Mouse (Mus musculus) gastrocnemius, postnatal 10 days (tissue): ENCODE measurements around the gene Pou6f2. TPM values are rescaled to one million over a fixed set of nuclear protein-coding genes. Genes with fewer than 3 reads are reported as not detected.

Source experiments
- DNase-seq: peaks from one replicate; pipeline ENCODE4 v3.0.0; 2021; ENCODE audit warnings: mixed read lengths
- long read RNA-seq, 2 experiments: library from polyadenylated mRNA; stranded (forward); transcript quantifications; one replicate each; pipeline ENCODE4 v2.0.0; 2021
- total RNA-seq, 2 experiments: library from RNA; stranded (reverse); gene quantifications; 2 replicates each; pipeline ENCODE4 v1.2.3; 2021

The Pou6f2 gene
- total RNA-seq: not detected
- long read RNA-seq, experiment 1: 0 reads
- long read RNA-seq, experiment 2: 0 reads

DNA sequence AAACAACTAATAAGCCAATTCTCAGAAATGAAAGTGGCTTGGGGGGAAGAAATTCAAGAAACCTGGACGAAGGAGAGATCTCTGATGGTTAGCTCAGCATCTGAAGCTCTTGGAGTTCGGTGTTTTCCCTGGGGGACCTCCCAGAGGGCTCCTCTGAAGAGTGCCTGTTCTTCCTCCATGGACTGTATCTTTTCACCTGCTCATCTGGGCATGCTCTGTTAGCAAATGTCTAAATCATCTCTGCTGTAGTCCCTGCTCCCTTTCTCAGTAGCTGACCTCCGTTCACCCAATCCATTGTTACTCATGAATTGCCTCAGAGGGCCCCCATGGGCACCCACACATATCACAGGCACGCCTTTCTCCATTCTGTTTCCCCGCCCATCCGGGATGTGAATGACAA lies at the start of gene Pou6f2:
TSS of gene Pou6f2 (minus strand) at position 101 of the 400 bp plus-strand sequence.
- no peak for DNase-seq

DNA sequence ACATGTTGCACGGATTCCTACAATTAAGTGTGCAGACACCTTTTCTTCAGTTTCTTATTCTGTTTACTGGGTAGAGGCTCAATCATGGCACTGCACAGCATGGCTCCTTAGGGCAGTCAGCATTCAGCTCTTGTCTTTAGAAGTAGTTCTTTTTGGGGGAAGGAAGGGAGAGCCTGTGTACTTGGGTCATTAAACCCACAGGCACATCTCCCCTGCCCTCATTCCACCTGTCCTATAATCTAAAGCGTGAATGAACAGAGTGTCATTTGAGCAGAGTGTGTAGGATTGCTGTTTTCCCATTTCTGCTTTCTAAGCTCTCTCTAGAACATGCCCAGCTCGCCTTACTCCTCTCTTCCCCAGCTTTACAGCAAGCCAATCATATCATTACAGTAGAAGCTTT lies 42.4 kb upstream of the Pou6f2 start:
- DNase-seq: no peak

DNA sequence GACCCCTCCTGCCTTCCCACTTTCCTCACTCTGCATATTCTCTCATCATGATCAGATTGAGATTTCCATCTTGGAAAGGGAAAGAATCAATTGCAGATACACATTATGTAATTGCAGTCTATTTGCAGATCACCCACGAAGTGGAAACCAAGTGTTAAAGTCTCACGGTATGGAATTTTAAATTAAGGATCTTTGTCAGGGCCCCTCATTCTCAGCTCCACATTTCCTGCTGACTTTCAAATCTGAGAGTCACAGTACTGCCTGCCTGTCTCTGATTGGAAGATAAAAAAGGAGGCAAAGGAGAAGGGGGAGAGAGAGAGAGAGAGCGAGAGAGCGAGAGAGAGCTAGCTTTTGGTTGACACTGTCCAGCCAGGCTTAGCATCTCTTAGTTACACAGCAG lies 9.8 kb downstream of the Pou6f2 start:
- no peak for DNase-seq

DNA sequence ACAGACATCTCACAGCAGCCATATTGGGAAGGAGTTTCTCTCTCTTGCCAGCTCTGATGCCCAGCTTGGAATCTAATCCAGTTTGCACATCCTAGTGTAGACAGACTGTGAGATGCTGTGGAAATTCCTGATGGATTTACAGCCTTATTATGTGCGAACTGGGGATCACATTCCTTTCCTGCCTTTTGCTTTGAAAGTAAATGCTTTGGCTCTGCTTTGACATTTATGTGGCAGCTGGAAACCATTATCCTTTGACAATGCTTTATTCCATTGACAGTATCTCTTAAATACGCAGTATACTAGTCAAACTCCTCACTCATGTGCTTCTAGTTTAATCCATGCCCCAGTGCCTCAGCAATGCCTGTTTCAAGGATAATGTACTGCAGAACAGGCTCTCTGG lies 34.1 kb downstream of the Pou6f2 start:
- DNase-seq: no peak

DNA sequence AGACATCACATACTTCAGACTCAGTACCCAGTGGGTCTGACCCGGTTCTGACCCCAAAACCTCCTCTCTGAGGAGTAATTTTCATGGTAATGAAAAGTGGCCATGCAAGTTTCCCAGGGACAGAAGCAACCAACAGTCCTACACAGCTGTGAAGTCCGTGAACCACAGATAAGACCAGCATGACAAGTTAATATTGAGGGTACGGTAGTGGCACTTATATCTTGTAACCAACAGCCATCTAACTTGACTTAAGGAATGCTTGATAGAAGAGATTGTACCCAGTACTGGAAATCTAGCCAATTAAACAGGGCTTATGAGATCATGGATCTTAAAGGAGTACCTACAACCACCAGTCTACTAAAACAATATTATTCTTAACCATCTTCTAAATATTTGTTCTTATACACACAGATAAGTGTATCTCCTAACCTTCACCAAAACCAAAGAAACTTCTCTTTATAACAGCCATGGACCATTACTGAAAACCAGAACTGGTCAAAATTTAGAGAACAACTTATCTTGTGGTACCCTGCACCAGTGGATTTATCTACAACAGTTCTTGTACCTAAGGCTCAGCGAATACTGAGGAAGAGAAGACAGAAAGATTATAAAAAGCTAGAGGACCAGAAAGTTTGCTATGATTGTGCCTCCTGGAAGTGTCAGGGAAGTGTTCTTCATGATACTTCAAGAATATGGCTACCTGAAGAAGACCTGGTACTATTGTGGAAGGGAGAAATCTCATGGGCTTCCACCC lies 52.7 kb downstream of the Pou6f2 start:
- no peak for DNase-seq

DNA sequence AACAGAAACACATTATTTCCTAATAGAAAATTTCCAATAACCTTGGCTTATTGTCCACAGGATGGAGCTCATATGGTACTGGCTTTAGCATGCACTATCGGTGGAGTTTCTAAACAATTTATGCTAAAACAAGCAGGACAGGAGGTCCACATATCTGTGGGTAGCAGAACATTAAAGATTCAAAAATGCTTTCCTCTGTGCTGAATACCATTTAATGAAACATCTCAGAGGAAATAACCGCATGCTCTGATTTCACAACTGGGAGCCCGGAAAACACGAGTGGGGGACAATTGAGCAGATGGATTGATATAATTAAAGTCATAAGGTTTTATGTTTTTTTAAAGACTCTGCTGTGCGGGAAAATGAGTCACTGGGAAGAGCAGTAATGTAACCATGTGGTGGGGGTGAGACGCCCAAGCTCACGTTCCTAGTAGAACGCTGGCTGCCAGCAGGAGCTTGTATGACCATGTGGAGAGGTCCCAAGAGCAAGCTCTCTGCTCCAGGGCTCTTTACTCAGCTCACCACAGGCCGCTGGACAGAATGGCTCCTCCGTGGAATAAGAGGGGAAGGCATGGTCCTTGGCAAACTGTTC lies 58.5 kb downstream of the Pou6f2 start:
- DNase-seq: no peak

DNA sequence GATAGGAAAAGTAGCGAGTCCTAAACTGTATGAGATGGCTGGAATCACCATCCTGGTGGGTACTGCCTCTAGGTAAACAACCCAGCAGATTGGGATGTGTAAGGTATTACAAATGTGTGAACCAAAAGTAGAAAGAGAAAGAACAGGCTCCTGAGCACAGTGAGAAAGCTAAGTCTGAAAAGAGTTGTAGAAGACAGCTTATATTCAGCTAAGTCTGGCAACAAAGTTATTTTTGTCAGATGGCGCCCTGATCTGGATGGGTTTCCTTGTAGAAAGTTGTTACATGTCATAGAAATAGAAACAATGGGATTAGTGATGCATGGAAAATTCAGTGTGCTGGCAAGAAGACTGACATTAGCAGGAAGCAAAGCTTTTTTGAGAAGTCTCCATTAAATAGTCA lies 59.5 kb downstream of the Pou6f2 start:
- no peak for DNase-seq

DNA sequence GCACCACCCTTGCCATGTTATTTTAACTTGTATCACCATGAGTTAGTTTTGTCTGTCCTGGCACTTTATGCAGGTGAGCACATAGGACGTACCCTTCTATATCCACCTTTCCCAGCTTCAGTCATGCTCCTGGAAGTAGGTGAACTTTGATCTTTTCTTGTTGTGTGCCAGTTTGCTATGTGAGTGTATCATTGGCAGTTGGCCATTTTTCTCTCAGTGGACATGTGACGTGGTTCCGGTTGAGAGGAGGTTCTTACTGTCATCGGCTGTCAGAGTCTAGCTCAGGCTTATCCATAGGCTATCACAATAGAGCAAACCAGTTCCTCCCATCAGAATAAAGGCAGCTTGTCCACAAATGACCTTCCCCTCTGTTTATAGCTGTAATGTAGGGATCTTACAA lies 63.5 kb downstream of the Pou6f2 start:
- no peak for DNase-seq

DNA sequence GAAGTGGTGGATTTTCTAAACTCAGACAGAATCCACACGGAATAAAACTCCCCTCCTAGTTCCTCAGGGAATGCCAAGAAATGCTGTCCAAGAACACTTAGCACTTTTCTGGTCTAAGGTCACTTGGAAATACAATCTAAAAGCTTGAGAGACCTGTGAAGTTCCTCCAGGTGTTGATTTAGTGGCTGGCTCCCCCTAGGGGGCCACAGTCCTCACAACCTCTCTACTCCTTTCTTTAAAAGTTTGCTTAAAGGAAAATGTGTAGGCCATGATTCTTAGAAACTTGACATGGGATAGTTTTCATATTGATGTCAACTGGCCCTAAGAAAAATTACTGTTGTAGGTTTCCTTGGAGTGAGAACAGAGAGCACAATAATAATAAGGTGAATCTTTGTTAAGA lies 64.9 kb downstream of the Pou6f2 start:
- no peak for DNase-seq

DNA sequence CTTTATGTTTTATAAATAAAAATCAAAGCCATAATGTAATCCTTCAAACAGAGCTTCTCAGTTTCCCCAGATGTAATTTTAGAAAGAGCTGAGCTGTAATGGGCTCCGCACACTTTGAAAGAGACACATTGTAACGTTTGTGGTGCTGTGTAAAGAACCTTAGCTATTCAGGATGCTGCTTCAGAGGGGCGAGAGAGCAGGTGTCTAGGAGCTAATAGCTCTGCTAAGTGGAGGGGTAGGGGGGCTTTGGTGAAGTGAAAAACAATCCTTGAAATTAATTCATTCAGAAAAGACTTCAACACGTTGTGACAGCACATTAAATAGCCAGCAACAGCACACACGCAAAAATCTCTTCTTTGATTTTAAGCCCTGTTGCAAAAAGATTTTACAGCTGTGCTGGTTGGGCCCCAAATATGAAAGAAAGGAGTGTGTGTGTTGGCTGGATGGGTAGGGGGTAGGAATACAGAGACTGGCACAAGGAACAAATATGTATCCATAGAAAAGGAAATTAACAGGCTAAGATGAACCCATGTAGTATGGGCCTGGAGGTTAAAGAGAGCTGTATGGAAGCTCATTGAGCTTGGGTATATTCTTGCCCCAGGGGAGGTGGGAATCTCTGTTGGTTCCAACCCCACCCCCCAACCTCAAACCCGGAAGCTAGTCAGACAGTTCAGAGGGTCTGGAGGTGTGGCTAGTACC lies 73.4 kb downstream of the Pou6f2 start:
- no peak for DNase-seq

DNA sequence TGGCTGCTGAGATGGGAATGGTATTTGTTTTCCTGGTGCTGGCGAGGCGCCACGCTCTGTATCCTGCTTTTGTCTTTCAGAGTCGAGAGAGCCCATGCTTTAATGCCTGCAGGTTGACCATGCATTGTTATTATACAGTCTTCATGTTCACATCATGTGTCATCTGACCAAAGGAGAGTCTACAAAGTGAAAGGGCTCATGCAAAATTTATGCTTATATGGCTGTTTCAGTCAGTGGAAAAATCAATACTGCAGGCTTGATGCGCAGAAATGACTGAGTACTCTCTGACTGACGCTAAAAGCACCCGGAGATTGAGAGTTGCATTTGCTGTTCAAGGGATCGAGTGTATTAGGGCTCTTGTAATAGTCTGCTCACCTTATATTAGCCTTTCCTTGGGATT lies 74.1 kb downstream of the Pou6f2 start:
- no peak for DNase-seq

DNA sequence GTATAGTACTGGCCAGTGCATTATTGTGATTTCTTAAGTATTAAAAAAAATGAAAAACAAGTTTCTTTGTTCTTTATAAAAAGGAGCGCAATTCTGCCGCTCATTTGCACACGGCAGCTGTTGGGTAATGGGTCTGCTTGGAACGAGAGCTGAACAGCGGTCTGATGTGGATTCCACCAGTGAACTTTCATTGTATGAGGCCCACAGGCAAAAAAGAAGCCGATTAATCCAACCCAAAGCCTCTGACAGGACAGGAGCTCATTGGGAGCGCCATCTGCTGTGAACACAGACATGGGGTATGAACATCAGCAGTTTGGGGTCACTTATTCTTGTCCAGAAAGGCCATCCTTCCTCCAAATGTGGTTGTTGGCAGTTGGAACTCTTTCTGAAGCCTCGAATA lies 84.9 kb downstream of the Pou6f2 start:
- DNase-seq: no peak

DNA sequence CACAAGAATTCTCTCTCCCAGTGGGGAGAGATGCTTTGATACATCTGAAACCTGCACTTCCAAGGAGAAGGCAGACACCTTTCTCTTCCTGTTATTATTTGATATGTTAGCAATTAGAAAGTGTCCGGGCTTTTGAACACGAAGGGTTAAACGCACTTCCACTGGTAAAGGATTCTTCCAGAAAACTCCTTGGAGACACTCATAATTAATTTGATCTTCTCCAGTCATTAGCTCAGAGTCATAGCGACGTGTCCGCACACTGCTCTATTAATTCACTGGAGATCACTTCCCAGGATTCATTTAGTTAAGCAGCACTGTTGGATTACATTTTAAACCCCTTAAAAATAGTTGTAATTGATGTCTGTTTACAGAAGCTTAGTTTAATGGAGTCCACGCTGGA lies 88.5 kb downstream of the Pou6f2 start:
- no peak for DNase-seq

DNA sequence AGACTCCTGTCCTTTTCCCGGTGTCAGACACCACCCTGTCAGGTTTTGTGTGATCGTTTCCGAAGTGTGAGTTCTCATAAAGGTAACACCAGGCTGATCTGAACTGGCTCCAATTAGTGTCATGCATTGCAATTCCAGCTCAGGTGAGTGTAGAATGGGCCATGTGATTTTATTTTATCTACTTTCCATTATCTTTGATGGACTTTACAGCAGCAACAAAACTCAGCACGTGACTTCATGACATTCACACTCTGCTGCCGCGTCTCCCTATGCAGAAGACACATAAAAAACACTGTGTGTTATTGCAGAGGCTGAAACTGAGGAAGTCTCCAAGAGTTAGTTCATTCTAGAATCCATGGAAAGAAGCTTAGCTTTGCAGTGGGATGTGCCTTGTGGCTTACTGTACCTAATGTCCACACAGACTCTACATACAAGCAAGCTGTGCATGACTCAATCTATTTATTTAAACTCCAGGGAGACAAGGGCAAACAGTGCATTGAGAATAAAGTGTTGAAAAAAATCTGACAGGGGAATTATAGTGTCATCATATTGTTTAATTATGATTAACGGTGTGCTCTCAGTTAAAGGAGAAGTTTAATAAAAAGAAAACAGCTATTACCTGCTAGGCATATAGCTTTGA lies 90.9 kb downstream of the Pou6f2 start:
- DNase-seq: no peak

DNA sequence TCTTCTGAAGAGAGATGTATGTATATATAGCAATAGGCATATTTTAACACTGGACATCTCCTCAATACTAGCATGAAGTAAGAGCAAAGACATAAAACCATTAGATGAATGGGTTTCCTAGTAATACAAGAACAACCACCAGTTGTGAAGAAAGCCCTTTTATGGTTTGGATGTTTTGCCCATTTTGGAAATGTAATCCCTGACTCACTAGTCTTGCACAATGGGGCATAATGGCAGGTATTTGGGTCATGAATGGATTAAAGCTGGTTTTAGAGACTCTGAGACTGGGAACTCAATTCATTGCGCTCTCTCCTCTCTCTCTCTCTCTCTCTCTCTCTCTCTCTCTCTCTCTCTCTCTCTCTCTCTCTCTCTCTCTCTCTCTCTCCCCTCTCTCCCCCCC lies 97.5 kb downstream of the Pou6f2 start:
- no peak for DNase-seq

DNA sequence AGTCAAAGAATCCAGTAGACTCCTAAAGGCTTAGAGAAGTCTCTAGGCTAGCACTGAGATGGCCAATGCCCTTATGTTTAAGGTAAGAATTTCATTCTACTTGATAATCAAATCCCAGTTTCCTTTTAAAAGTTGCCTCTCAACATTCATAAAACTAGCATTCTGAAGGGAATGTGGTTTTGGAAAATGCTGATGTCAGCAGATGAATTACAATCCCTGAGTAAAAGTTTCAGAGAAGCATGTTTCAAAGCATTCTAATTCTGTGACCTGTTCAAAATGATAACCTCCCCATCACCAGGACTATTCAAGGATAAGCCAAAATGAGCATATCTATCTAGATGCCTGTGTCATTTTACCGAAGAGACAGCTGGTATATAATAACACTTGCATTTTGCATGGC lies 104.0 kb downstream of the Pou6f2 start:
- no peak for DNase-seq

DNA sequence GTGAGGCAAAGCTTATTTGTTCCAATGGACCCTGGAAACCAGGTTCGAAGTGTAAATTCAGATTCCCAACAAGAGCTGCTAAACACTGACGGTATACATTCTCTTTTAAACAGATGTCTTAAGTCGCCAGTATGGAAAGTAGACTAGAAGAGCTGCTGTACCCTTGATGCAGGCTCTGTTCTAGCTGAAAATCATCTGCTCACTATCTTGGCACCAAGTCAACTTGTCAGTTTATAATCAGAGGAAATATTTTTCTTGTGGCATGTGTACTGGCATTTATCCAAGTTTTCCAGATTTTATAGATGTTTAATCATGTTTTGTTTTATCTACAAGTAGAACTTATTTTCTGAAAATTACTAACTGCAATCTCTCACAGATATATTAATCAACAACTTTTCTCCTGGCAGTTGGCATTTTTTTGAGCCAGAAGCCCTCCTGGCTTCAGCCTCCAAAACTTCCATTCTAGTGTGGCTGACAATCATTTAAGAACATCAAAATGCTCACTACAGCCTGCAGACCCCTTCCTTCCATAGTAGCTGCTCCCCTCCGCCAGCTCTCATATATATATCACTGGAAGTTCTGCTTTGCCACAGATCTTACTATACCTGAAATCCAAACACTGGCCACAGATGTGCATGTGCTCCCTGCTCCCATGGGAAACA lies 107.1 kb downstream of the Pou6f2 start:
- DNase-seq: no peak

DNA sequence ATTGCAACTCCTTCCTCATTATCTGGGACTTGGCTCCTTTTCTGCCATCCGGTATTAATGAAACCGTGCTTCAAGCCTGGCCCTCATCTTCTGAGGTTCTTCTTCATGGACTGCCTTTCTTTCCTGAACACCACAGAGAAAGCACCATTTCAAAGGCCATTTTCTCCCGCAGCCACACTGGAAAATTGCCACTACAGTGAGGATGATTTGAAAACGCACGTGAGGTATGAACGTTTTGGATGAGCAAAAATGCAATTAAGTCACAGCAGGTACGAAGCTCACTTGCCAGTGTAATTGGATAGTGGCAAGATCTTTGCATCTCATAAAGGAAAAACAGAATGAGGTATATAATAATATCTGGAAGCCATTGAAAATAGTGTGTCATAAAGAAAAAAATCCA lies 110.0 kb downstream of the Pou6f2 start:
- no peak for DNase-seq

DNA sequence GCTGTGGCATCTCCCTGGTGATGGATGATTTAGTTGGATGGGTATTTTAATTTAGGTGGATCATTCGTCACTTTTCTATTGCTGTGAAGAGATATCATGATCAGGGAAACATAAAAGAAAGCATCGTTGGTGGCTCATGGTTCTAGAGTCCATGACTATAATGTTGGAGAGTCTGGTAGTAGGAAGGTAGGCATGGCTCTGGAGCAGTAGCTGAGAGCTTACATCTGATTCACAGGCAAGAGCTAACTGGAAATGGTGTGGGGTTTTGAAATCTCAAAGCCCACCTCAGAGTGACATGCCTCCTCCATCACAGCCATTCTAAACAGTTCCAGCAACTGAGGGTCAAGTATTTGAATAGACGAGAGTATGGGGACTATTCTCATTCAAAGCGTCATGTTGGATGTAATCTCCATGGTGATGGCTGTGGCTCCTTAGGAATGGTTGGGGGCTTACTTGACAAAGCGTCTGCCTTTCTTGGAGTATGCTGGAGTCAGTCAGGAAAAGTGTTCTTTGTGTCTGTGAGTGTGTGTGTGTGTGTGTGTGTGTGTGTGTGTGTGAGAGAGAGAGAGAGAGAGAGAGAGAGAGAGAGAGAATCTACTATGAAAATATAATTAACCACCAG lies 115.0 kb downstream of the Pou6f2 start:
- DNase-seq: no peak

DNA sequence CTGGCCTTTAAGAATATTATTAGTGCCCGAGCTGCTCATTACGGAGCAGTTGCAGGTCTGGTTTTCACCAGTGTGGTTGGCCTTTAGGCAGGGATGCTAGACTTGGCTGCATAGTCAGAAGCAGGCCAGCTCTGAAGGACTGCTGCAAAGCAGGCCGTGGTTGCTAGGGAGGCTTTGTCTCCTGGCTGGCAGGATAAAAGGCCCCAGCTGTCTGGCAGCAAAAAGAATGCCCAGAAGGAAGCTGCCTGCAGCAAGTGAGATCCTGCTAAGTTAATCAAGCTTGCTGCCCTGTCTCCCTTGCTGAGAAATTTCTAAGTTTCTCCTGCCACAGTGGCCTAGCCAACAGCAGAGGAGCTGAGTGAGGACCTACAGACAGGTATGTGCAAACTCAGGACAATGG lies 116.4 kb downstream of the Pou6f2 start:
- no peak for DNase-seq

DNA sequence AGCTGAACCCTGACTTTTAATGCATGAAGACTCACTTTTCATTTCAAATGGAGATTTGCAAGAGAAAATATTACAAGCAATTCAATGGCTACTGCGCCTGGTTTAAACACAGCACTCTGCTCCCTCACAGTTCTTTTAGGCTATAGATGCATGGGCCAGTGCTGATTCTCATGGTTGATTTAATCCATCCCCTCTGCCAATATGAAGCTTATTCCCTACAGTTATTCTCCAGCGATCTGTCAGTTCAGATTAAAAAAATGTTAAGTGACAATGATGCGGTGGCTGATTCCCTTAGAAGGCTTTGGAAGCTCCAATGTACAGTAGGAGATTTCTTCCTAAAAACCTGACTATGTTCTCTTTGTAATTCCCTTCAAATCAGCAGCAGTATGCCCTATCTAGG lies 144.4 kb downstream of the Pou6f2 start:
- DNase-seq: no peak

DNA sequence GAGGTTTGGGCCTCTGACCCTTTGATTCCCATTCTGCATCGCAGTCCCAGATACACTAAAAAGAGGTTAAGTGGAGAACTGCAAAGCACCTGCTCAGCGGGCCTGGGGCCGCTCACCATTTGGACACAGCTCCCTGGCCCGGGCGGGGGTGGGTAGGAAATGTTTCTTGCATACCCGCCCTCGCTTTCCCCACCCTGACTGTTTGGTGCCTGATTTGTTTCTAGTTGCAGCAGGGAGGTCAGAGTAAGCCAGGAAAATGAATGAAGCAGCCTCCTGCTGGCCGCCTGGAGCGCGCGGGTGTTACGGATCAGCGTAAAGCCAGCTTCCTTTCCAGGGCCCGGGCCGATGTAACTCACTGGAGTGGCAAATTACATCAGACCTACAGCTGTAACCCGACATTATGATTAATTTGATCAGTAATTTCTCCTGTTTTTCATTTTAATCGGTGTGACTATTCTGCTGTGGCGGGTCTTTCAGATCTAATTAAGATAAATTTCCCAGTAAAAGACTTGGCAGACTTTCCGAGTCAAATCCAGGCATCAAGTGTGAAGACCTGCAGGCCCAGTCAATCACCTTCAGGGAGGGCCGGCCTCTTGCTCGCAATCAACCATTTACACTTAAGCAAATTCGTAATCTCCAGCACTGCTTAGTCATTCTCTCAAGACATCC lies 178.8 kb downstream of the Pou6f2 start:
- peak; percentile 7 for DNase-seq
